Mouse (Mus musculus): ENCODE measurements around the gene Helq.

GRCm38 (mm10) chr5:100828701-100829100 is 30.3 kb upstream of the Helq start:
- TF ChIP-seq NRF1 (IDR thresholded peaks at IDR 0.05; ENCODE audit: insufficient read depth, low read depth, low read length, poor library complexity, severe bottlenecking) (no peak), POLR2A (IDR thresholded peaks at IDR 0.05; ENCODE audit: control insufficient read depth in 1 of 2, insufficient read depth in 1 of 2, low read depth in 1 of 2, low read length in 2 of 2, poor library complexity in 1 of 2) (no peak), MYC (IDR thresholded peaks at IDR 0.05; ENCODE audit: low read depth, low read length) (no peak)
